Mouse (Mus musculus): ENCODE measurements around the gene Hpn.

The Hpn gene

DNA sequence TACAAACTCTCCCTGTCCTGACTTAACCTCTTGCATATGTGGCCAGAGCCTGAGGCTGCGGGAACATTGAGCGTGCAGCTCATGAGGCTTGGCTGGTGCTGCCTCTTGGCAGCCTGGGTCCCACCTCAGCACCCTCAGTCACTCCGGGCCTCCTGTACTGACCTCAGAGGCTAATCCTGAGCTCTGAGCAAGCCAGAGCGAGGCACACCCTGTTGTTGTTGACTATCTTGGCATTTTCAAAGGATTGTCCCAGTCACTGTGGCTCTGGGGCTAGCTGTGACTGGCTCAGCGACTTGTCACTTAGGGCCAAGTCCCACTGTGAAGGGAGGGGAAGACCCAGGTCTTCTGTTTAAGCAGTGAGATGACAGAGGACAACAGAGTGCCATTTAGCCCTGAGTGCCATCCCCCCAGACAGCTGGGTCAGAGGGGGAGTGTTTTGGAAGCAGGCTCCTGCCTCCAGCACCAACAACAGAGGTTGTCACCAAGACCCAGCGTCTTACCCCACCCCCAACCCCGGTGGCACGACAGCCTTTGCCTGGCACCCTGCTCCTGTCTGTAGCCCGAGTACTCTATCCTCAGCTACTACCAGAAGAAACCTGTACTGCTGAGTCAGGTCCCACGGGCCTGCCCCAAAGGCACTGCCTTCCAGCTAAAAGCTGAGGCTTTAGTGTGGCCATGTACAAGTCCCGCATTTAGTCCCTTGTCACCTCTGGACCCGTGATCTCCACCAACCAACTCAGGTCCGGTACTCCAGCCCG, 32.1 kb downstream of the Hpn start:
- in situ Hi-C loops (cut with MboI, MseI): no loop called here

DNA sequence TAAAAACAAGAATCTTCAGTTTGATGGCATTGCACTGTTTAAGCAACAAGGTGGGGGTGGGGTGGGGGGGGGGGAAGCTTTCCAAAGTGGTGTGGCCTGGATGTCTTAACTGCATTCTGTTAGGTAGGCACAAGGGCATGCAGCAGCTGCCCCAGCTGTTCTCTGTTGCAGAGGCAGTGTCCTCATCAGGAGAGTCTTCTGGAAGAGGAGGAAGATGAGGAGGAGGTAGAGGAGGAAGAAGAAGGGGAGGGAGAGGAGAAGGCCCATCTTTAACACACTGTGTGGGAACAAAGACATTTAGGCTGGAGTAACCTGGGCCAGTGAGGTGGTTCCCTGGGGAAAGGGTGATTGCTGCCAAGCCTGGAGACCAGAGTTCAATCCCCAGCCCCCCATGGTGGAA, 33.0 kb downstream of the Hpn start:
- in situ Hi-C loops (cut with MboI, MseI): no loop called here

DNA sequence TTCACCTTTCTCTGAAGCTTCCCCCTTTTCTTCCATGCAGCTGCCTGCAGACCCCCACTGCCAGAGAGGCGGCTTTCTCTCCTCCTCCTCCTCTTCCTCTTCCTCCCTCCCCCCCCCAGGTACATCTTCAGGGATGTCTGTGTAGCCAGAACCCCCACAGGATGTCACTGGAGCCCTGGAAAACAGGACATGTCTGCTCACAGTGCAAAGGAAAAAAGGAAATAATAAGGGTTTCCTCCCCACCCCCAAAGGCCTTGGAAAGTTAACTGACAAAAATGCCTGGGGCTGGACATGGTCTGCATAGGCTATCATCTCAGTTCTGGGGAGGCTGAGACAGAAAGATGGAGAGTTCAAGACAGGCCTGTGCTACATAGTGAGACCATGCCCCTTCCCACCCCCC, 34.0 kb downstream of the Hpn start:
- in situ Hi-C loops (cut with MboI, MseI): no loop called here

DNA sequence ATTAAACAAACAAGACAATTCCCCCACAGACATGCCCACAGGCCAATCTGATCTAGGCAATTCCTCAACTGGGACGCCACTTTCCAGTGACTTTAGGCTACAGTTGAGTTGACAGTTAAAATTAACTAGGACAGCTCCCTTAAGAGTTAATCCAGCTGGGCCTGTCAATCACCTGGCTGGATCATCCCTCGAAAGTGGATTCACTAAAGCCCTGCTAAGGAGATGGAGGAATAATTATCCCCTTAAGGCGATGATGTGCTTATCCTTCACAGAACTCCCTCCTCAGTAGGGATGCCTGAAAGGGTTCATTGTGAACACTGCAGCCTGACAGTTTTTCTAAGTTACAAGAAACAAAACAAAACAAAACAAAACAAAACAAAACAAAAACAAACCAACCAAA, 34.5 kb downstream of the Hpn start:
- in situ Hi-C loops (cut with MboI, MseI): no loop called here

DNA sequence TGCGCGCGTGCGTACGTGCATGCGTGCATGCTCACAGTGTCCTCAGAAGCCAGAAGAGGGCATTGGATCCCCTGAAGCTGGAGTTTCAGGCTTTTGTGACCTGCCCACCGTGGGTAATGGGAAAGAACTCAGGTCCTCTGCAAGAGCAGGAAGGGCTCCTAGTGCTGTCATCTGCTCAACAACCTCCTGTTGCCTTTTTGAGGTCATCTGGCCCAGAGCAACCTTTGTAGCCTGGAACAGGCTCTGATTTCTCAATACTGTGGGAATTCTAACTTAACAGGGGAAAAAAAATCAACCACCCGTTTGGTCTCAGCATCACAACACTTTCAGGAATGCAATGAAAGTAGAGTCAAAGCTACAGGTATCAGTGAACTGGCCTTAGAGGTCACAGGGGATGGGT, 35.4 kb downstream of the Hpn start:
- in situ Hi-C loops (cut with MboI, MseI): no loop called here

DNA sequence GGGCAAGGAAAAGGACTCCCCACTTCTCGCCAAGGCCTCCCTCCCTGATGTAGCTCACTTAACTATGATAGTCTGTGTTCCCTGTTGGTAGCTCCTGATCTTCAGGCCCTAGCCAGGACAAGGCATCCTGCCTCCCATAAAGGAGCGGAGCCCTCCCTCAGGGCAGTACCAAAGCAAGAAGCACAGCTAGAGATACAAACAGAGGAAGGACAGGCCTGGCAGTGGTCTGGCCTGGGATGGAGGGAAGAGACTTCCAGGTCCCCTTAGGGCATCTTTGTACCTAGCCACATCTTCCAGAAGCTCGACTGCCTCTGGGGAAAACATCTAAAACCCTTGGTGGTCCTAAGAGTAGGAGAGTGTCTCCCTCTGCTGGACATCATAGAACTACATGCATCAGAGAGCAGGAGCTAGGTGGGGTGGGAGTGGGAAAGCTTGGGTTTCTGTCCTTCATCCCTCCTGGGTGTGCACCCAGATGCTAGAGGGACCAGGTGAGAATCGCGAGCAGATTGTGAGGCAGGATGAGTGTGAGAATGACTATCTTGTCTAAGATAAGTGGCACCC, 37.1 kb downstream of the Hpn start:
- in situ Hi-C loops (cut with MboI, MseI): no loop called here

DNA sequence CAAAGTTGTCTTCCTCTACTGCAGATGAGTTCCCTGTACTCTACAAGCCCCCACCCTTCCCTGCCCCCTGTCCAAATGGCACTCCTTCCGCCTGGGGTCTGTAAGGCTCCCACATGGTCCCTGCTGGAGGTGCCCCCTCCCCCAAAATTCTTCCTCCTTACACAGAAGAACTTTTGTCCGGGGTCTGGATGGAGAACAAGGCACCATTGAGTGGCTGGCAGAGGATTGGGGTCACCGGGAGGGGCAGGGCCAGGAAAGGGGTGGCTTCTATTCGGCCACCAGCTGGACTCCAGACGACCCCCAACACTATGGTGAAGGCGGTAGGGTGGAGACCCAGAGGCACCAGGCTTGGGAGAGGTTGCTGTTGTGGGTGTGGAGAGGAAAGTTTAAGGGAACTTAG, 37.6 kb downstream of the Hpn start:
- in situ Hi-C loops (cut with MboI, MseI): no loop called here

DNA sequence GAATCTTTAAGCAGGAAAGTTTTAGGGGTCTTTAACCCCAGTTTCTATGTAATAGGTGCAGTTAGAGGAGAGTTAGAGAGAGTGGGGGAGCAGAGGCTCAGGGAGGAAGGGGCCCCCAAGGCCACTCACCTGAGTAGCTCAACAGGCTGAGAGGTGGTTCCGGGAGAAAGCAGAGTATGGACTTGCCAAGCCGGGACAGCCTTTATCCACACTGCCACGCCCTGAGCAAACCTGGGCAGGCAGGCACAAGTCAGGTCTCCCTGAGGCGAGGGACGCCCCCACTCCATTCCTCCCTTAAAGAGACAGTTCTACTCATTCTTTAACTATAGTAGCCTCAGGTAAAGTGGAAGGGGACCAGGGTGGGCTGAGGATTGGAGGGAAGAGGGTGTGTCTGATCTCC, 38.6 kb downstream of the Hpn start, which contains the start of gene Fxyd3:
Gene Fxyd3 (minus strand): TSS at position 213 of the 400 bp plus-strand sequence.
- in situ Hi-C loops (cut with MboI, MseI): no loop called here

DNA sequence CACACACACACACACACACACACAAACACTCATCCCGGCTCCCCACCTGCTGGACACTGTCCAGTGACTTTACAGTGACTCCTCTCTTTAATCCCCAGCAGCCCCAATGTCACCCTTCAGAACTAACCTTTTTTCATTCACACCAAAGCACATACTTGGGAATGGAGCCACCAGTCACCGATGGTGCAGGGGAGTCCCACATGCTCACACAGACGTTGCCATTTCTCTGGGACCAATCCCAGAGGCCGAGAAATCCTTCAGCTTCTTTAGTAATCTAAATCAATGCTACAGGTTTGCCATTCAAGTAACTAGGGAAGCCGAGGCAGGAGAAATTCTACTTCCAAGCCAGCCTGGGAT, 40.4 kb downstream of the Hpn start:
- in situ Hi-C loops (cut with MboI, MseI): no loop called here

DNA sequence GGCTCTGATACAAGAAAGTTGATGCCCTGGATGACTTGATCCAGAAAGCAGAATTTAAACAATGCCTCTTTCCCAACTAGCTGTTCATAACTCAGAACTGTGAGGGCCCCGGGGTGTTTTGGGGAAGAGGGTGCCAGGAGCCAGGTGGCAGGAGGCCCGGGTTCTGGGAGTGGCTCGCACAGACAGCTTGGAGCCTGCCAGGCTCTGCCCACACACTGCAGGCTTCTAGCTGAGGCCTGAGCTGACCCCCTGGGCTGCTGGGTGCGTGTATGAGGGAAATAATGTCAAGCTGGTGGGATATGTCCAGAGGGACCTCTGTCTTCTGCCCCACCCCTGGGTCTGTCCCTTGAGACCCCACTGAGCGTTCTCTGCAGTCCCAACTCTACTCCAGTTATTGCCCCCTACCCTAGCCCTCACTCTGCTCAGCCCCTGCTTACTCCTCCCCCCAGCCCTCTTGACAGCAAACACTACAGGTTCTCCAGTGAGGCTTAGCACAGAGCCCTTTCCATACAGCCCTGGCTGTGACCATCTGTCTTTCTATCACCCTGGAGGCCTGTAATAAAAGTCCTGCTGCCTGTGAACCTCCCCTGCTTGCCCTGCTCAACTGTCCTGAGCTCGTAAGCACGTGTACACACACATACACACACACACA, 40.9 kb downstream of the Hpn start:
- in situ Hi-C loops (cut with MboI, MseI): no loop called here

DNA sequence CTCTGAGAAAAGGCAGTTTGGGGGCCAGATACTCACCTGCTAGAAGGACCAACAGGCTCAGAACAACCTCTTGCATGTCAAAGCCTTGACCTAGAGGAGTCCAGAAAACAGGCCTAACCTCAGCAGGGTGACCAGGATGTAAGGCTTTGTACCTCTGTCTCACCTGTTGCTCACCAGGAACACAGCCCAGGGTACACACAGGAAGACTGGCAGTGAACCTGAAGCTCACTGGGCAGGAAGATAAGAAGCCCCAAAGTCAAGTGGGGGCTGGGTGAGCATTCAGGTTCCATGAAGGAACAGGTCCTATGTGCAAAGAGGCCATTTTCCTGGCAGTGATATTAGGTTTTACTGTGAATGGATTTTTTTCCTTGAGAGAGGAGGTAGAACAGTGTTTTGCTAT, 41.5 kb downstream of the Hpn start:
- in situ Hi-C loops (cut with MboI, MseI): no loop called here

DNA sequence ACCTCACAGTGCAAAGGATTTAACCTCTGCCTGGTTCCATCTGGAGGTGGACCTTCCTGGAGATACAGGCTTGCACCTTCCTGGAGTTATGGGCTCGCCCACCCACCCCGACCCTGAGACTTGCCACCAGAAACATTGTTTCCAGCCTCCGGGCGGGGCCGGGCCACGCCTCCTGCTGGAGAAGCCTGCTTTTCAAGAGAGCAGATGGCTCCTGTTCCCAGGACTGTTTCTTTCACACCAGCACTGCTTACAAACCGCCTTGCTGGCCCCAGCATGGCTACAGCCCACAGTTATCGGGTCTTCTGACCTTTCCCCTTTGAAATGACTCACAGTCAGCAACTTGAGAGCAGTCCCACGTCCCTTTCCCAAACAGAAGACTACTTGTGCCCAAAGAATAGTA, 42.8 kb downstream of the Hpn start:
- in situ Hi-C loops (cut with MboI, MseI): no loop called here

DNA sequence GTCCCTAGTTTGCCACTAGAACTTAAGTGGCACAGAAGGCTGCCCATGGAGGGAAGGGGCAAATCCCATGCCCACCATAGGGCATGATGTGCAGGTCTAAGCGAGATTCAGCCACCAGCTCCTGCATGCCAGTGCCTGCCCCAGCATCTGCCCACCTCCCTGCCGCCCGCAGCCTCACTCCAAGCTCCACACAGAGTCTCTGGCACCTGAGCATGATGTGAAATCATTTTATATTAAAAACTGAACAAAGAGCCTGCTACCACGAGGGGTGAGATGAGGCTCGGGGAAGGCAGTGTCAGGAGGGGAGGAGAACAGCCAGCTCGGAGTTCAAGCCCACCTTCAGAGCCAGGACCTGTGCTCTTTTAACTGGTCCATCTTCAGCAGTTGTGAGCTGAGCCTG, 44.8 kb downstream of the Hpn start:
- in situ Hi-C loops (cut with MboI, MseI): no loop called here

DNA sequence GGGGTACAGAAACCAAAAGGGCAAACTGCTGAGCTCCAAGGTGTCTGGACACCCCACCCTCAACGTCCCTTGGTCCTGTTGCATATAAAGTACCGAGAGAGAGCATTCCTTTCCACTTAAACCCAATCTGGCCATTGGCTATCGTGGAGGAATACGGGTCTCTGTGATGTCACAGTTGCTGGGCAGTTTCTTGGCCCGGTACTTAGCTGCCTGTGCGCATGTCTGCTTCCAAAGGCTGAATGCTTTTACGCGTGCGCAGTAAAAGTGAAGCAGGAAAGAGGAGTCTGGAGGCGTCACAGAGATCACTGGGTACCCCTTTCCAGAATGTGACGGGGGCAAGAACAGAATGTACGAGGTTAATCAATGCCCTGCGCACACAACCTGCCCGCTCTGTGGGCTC, 45.6 kb downstream of the Hpn start:
- in situ Hi-C loops (cut with MboI, MseI): no loop called here

DNA sequence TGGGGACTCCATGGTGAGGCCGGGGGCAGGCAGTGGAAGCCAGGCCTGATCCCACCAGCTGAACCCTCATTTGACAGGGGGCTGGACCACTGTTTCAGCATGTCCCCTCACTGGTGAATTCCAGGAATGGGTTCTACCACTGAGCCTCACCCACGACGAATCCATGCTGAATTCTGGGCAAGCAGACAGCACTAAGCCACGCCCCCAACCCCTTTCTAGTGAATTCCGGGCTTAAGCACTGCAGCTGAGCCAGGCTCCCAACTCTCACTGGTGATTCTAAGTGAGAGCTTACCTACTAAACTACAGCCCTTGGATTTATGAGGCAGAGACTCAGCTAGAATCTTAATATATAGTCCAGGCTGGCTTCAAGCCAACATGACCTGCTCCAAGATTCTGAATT, 47.3 kb downstream of the Hpn start:
- in situ Hi-C loops (cut with MboI, MseI): no loop called here

DNA sequence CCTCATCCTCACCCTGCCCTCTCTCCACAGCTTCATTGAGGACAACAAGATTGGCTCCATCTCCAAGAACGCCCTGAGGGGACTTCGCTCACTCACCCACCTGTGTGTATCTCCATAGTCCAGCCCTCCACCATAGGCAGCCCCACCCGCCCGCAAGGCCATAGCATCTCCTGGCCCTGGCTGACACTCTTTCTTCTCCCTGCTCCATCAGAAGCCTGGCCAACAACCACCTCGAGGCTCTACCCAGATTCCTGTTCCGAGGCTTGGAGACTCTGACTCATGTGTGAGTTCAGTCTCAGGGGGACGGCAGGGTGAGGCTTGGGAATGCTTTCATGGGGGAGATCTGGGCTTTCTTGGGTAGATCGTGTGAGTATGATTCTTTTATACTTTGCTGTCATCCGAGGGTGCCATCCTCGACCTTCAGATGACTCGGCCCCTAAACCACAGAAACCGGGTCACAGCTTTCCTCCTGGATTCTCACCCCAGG, 52.0 kb downstream of the Hpn start:
- in situ Hi-C loops (cut with MboI, MseI): no loop called here

DNA sequence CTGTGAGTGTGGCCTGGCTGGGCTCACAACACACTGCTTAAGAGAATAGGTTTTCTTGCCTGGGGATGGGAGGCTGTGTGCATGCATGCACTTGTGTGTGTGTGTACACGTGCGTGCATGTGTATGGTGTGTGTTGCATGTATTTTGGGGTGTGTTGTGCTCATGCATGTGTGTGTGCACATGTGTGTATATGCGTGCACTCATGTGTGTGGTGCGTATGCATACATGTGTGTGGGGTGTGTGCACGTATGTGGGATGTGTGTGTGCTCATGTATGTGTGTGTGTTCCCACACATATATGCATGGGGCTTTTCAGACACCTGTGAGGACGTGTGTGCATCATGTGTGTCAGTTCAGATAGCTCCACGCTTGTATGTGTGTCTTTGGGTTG, 54.5 kb downstream of the Hpn start:
- in situ Hi-C loops (cut with MboI, MseI): no loop called here

DNA sequence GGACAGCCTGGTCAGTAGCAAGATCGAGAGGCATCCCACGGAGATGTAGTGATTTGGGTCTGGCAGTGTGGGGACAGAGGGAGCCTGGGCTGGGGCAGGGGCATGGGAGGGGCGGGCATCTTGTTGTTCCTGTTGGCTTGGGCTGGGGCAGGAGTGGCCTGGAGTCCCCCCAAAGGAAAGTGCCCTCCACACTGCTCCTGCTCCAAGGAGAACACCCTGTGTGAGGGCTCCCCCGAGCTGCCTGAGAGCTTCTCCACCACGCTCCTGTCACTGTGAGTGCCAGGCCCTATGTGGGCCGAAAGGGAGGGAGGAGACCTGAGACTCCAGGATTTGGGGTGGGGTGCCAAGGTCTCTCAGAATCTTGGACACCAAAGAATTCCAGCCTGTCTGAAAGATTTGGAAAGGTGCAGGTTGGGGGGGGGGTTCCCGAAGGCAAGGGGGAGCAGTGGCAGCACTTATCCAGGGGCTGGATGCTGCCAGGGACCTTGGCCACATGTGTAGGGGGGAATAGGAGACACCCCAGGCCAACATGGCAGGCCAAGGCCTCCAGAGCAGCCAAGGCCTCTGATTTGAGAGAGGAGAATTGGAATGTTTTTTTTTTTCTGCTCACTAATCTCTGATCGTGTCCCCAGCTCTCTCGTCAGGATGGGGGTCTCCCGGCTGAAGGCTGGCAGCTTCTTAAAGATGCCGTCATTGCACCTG, 55.0 kb downstream of the Hpn start:
- in situ Hi-C loops (cut with MboI, MseI): no loop called here

DNA sequence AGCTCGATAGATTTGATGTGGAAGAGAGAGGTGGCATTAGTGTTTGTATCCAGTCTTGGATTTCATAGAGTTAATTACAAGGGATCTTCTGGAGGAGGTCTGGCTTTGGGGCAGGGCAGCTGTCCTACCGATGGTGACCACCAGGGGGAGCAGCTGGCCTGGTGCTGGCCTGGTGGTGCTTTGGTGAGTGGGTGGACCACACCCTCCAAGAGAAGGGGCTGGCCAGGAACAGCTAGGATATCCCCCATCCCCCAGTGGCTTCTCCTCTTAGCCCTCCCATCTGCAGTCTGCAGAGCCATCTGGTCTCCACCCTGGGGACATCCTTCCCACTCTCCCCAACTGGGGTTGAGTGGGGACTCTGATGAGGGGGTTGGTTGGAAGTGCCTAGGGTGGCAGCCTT, 56.0 kb downstream of the Hpn start, which contains the start of gene Lgi4:
Gene Lgi4 (plus strand): TSS at position 235 of the 400 bp plus-strand sequence.
- in situ Hi-C loops (cut with MboI, MseI): no loop called here

DNA sequence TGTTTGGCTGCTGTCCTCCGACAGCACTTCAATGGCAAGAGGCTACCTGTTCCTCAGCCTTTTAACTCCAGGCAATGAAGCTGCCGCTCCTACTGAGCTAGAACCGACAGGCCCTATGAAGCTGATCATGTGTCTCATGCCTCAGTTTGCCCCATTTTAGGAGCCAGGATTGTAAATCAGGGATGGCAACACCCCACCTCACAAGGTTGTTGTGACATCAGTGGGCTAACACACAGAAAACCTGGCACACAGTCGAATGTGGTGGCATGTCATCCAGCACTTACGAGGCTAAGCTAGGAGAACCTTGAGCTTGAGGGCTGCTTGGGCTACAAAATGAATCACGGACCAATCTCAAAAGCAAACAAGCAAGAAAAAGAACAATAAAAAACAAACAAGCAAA, 56.9 kb downstream of the Hpn start:
- in situ Hi-C loops (cut with MboI, MseI): no loop called here

DNA sequence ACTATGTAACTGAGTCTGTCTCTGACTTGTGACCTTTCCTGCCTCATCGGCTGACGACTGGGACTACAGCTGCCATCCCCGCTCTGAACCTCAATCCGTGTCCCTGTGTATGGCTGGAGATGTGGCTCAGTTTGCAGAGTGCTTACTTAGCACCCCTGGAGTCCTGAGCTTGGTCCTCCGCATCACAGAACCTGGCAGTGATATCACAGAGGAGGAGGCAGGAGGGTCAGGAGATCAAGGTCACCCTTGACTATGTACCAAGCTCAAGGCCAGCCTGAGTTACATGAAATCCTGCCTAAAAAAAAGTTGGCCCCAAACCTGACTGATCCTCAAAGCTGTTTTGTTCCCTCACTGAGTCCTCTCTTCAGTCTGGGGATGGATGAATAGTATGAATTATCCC, 57.4 kb downstream of the Hpn start:
- in situ Hi-C loops (cut with MboI, MseI): no loop called here

DNA sequence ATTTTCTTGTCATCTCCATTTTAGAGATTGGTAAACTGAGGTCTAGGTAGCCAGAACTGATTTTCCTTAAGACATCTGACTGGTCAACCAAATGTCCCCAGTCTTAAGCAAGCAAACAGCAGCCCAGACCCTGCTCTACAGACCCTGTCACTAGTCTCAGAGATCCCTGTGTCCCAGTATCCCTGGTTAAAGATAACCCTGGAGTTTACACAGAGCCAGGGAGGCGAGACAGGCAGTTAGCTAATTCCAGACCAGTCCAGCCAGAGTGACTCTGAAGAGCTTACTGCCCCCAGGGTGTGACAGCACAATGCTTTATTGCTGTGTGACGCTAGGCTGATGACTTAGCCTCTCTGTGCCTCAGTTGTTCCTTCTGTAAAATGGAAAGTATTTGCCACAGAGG, 58.0 kb downstream of the Hpn start, which contains the start of gene Fxyd1:
Gene Fxyd1 (minus strand): TSS at position 129 of the 400 bp plus-strand sequence.
- in situ Hi-C loops (cut with MboI, MseI): no loop called here
